Mouse (Mus musculus) intestine, postnatal 0 days (tissue): ENCODE measurements around the gene Gngt2. TPM values are rescaled to one million over a fixed set of nuclear protein-coding genes. Genes with fewer than 3 reads are reported as not detected.

ENCODE experiments used
- ATAC-seq: fragments of 200-750 bp; cut with Nextera tagmentation; 2 replicates; pipeline ENCODE4 v1.8.0; 2017; ENCODE audit warnings: mild to moderate bottlenecking, moderate TSS enrichment, moderate library complexity
- H3K27ac ChIP-seq: fragments of 300-500 bp; sonication (generic); 2 replicates; pipeline ENCODE4 v1.5.1; 2014; ENCODE audit warnings: mild to moderate bottlenecking, low read depth, low read length, moderate library complexity
- H3K27me3 ChIP-seq: fragments of 300-500 bp; sonication (generic); replicated peaks from 2 replicates; pipeline ENCODE4 v1.6.1; 2014; ENCODE audit warnings: low read length, mixed read lengths; ENCODE audit not compliant: control insufficient read depth, insufficient read depth
- H3K36me3 ChIP-seq: fragments of 300-500 bp; sonication (generic); 2 replicates; pipeline ENCODE4 v1.6.1; 2014; ENCODE audit warnings: mild to moderate bottlenecking, moderate library complexity; ENCODE audit not compliant: control insufficient read depth, insufficient read depth
- H3K4me1 ChIP-seq: fragments of 300-500 bp; sonication (generic); replicated peaks from 2 replicates; pipeline ENCODE4 v1.6.1; 2014; ENCODE audit warnings: antibody characterized with exemption, low read length, mixed read lengths; ENCODE audit not compliant: control insufficient read depth, insufficient read depth
- H3K4me2 ChIP-seq: fragments of 300-500 bp; sonication (generic); replicated peaks from 2 replicates; pipeline ENCODE4 v1.6.1; 2014; ENCODE audit warnings: low read depth, mild to moderate bottlenecking, moderate library complexity
- H3K4me3 ChIP-seq: fragments of 300-500 bp; sonication (generic); 2 replicates; pipeline ENCODE4 v1.5.1; 2014; ENCODE audit warnings: low read depth, low read length
- H3K9ac ChIP-seq: fragments of 300-500 bp; sonication (generic); 2 replicates; pipeline ENCODE4 v1.6.1; 2014; ENCODE audit warnings: mild to moderate bottlenecking, low read depth, low read length
- H3K9me3 ChIP-seq: fragments of 300-500 bp; sonication (generic); 2 replicates; pipeline ENCODE4 v1.6.1; 2016; ENCODE audit warnings: mixed run types; ENCODE audit not compliant: control insufficient read depth
- CTCF ChIP-seq: sonication (generic); IDR thresholded peaks from 2 replicates; pipeline ENCODE4 v1.5.1; 2016; ENCODE audit warnings: low read depth, mild to moderate bottlenecking, control low read depth, antibody characterized with exemption, moderate library complexity
- WGBS: fragments of 180-500 bp; shearing (Covaris S2); extraction: QIAGEN DNeasy Blood & Tissue Kit; methylation state at CpG from one replicate; pipeline ENCODE4 v1.1.7; 2014; 5-methylcytosine and 5-hydroxymethylcytosine counted together
- polyA plus RNA-seq: library from polyadenylated mRNA; unstranded; fragments of >200 nt; fragmentation: Nextera tagmentation; extraction: Ambion mirVana; gene quantifications from 2 replicates; pipeline ENCODE4 v1.2.1, GENCODE M21; 2015

The Gngt2 gene
- polyA plus RNA-seq, 1 experiment from 2014 or later: 19.9 TPM

DNA sequence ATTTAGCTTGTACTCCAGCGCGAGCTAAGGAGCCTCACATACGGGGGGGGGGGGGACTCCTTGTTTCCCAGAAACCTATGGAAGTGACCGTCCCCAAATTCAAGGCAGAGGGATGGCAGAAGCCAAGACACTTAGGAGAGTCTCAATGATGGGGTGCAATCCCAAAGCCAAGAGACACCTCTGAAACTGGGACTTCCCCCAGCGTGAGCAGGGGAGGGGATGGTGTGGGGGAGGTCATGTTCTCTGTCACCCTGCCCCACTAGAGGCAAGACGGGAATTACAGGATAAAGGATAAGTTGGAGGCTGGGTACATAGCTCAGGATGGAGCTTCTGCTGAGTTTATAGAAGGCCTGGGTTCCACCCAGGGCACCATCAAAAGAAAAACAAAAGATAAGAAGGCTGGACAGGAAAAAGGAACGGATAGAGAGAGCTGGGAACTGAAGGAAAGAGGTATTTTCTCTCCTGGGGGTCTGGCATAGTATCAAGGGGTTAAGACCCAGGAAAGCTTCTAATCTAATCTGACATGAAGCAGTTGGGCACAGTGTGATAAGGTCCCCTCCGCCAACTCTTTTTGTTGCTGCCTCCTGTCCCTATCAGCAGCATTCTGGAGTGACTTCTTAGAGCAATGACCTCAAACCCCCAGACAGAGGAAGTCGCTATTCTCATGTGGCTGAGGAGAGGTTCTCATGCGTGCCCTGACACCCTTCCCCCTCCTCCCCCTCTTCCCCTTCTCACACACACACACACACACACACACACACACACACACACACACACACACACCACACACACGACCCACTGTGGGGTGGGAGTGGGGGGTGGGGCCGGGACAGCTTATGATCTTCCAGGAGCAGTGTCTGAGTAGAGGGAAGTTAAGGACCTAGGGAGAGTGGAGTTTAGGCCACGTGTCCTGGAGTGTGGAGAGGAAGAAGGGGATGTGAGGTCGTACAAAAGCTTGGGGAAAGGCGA lies 2.0 kb upstream of the Gngt2 start:
- no peak for TF ChIP-seq CTCF
- H3K4me2 ChIP-seq: peak overlapping the region; percentile 51
- H3K4me1 ChIP-seq: peaks cover 15% of the 10 kb centered on the region
- H3K36me3 ChIP-seq: peaks cover 7% of the 10 kb centered on the region; the same call in 1 of the 2 replicates
- ATAC-seq: no peak
- H3K9me3 ChIP-seq: no peaks in the 10 kb centered on the region
- H3K4me3 ChIP-seq: no peak overlapping the region
- no peak overlapping the region for H3K27ac ChIP-seq
- H3K9ac ChIP-seq: no peak overlapping the region
- WGBS: 28% methylated on average over 15 of the region's 15 CpGs
- peaks cover 33% of the 10 kb centered on the region for H3K27me3 ChIP-seq

GRCm38 (mm10) chr11:95835832-95836231 lies 1.2 kb upstream of the Gngt2 start:
- Histone ChIP-seq H3K9me3 (no peaks in the 10 kb centered on the region), H3K4me3 (no peak overlapping the region), H3K27me3 (peaks cover 25% of the 10 kb centered on the region), H3K4me2 (peak overlapping the region; percentile 13; the same call in 1 of the 2 replicates), H3K36me3 (peaks cover 7% of the 10 kb centered on the region; the same call in 1 of the 2 replicates), H3K27ac (no peak overlapping the region), H3K4me1 (peaks cover 15% of the 10 kb centered on the region), H3K9ac (no peak overlapping the region)
- TF ChIP-seq CTCF: no peak
- WGBS: 45% methylated on average over 6 of the region's 6 CpGs
- ATAC-seq: no peak

DNA sequence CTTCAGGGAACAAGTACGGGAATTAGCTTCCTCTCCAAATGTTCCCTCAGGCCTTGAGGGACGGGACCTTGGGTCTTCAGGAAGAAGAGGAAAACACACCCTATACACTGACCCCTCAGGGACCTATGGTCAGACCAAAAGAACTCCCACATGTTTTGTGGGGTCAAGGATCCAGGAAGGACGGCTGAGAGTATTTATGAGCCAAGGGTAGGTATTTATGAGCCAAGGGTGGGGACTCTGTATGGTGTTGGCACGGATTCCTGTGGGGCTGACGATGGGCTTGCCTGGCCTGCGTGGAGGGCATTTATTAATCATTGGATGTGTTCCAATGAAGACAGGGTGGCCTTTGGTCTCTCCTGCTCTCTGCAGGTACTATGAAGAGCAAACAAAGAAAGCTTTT lies 583 bp upstream of the Gngt2 start:
- WGBS: 30% methylated on average over 6 of the region's 6 CpGs

GRCm38 (mm10) chr11:95838598-95838997 lies 1.6 kb downstream of the Gngt2 start:
- 81% methylated on average over 4 of the region's 4 CpGs for WGBS
- no peaks in the 10 kb centered on the region for H3K36me3 ChIP-seq
- no peak for ATAC-seq
- H3K4me2 ChIP-seq: 0 out of 2 replicates have a peak overlapping the region, but pooled peaks have one; percentile 2
- no peaks in the 10 kb centered on the region for H3K9me3 ChIP-seq
- TF ChIP-seq CTCF: no peak
- no peak overlapping the region for H3K4me3 ChIP-seq
- H3K27ac ChIP-seq: no peak overlapping the region
- no peak overlapping the region for H3K9ac ChIP-seq
- peaks cover 15% of the 10 kb centered on the region for H3K4me1 ChIP-seq
- 0 out of 2 replicates have a peak, but pooled peaks cover 3% of the 10 kb centered on the region for H3K27me3 ChIP-seq

More for the DNA sequence above, 583 bp upstream of the Gngt2 start:
- peaks cover 19% of the 10 kb centered on the region for H3K27me3 ChIP-seq
- H3K9ac ChIP-seq: no peak overlapping the region
- no peak for TF ChIP-seq CTCF
- H3K4me2 ChIP-seq: peak overlapping the region; percentile 13; the same call in 1 of the 2 replicates
- H3K9me3 ChIP-seq: no peaks in the 10 kb centered on the region
- H3K27ac ChIP-seq: peak overlapping the region; percentile 57; the same call in 1 of the 2 replicates
- ATAC-seq: peak; percentile 75
- H3K4me3 ChIP-seq: no peak overlapping the region
- H3K36me3 ChIP-seq: peaks cover 7% of the 10 kb centered on the region; the same call in 1 of the 2 replicates
- peaks cover 15% of the 10 kb centered on the region for H3K4me1 ChIP-seq

- no peak overlapping the region for H3K9ac ChIP-seq
- no peak overlapping the region for H3K4me3 ChIP-seq
- WGBS: 75% methylated on average over 8 of the region's 8 CpGs
- no peaks in the 10 kb centered on the region for H3K36me3 ChIP-seq
- no peak for ATAC-seq
- H3K4me1 ChIP-seq: peaks cover 14% of the 10 kb centered on the region
- no peak for TF ChIP-seq CTCF
- H3K27me3 ChIP-seq: no peaks in the 10 kb centered on the region
- H3K9me3 ChIP-seq: no peaks in the 10 kb centered on the region
- 0 out of 2 replicates have a peak overlapping the region, but pooled peaks have one; percentile 10 for H3K4me2 ChIP-seq
- H3K27ac ChIP-seq: no peak overlapping the region
These were observed 2.2 kb downstream of the Gngt2 start for GRCm38 (mm10) chr11:95838999-95839868.
